In the genomic region with DNA sequence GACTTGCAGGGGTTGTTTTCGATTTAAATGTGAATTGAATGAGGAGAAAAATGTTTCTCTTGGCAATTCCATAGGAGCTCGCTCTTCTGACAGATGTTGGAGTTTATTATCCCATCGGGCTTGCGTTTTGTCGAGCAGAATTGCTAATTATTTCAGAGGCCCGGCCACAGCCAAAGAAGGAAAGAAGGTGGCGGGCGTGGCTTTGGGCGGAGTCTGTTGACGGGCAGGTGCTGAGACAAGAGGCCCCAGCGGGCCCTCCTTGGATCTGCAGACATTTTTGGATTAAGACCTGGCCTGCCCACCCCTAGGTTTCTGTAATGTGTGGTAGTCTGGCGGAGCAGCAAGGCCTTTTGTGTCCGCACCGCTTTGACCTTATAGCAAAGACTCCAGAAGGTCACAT, we compare ENCODE assay signal across 8 mouse cellular contexts. TPM values are rescaled to one million over a fixed set of nuclear protein-coding genes. Genes with fewer than 3 reads are reported as not detected.
DNase-seq lines count a peak whose midpoint lies in the region; ATAC-seq and TF ChIP-seq lines count a peak whose summit lies in the region.

No protein-coding gene starts in this region.

- no peaks in the 10 kb centered on the region; the same call in 1 of the 2 replicates for H3K4me1 ChIP-seq in intestine, embryonic 14.5 days (replicated peaks; ENCODE audit: control insufficient read depth, insufficient read depth, low read length)
- H3K4me1 ChIP-seq in intestine, embryonic 16.5 days (ENCODE audit: control insufficient read depth, insufficient read depth, low read length), result no peaks in the 10 kb centered on the region
- H3K4me1 ChIP-seq in hindbrain, embryonic 13.5 days (replicated peaks), result peaks cover 63% of the 10 kb centered on the region
- peaks cover 38% of the 10 kb centered on the region for H3K4me1 ChIP-seq in midbrain, embryonic 15.5 days

- no peak overlapping the region for H3K9ac ChIP-seq in intestine, embryonic 14.5 days (ENCODE audit: low read length)
- H3K9ac ChIP-seq in intestine, embryonic 16.5 days (ENCODE audit: low read depth, low read length), result no peak overlapping the region
- peak overlapping the region; percentile 35; the same call in 1 of the 2 replicates for H3K9ac ChIP-seq in hindbrain, embryonic 13.5 days
- H3K9ac ChIP-seq in midbrain, embryonic 15.5 days, result peak overlapping the region; percentile 25; the same call in 1 of the 2 replicates

- no peak overlapping the region for H3K27ac ChIP-seq in intestine, embryonic 14.5 days (ENCODE audit: low read depth)
- H3K27ac ChIP-seq in intestine, embryonic 16.5 days (ENCODE audit: low read length), result no peak overlapping the region
- peak overlapping the region; percentile 91 for H3K27ac ChIP-seq in hindbrain, embryonic 13.5 days
- H3K27ac ChIP-seq in midbrain, embryonic 15.5 days, result peak overlapping the region; percentile 75

- peak overlapping the region; percentile 9; the same call in 1 of the 2 replicates for H3K4me2 ChIP-seq in intestine, embryonic 14.5 days (ENCODE audit: low read length)
- H3K4me2 ChIP-seq in intestine, embryonic 16.5 days (ENCODE audit: low read depth, low read length), result no peak overlapping the region
- H3K4me2 ChIP-seq in hindbrain, embryonic 13.5 days, result peak overlapping the region; percentile 31
- H3K4me2 ChIP-seq in midbrain, embryonic 15.5 days, result peak overlapping the region; percentile 17

- no peak for ATAC-seq in intestine, embryonic 14.5 days (replicated peaks; ENCODE audit: low FRiP score, low TSS enrichment, low read depth)
- no peak for ATAC-seq in intestine, embryonic 16.5 days
- ATAC-seq in hindbrain, embryonic 13.5 days (ENCODE audit: low FRiP score), result no peak
- ATAC-seq in midbrain, embryonic 15.5 days (replicated peaks), result no peak
- no peak for ATAC-seq in activated CD4-positive, CD25-positive, alpha-beta regulatory T cell, adult 4 months

- no peaks in the 10 kb centered on the region for H3K36me3 ChIP-seq in intestine, embryonic 14.5 days (ENCODE audit: control insufficient read depth, insufficient read depth, low read length)
- H3K36me3 ChIP-seq in intestine, embryonic 16.5 days (ENCODE audit: control insufficient read depth, insufficient read depth, low read length), result no peaks in the 10 kb centered on the region
- no peaks in the 10 kb centered on the region for H3K36me3 ChIP-seq in hindbrain, embryonic 13.5 days
- no peaks in the 10 kb centered on the region for H3K36me3 ChIP-seq in midbrain, embryonic 15.5 days (replicated peaks)

- DNase-seq in intestine, embryonic 14.5 days (ENCODE audit: low spot score), result no peak
- DNase-seq in brain, embryonic 14.5 days (ENCODE audit: low read depth), result peak; percentile 81
- DNase-seq in spleen, postnatal 36 days (ENCODE audit: low spot score in 2 of 2), result no peak
- DNase-seq in cerebellum, adult 8-10 months, result no peak

- H3K9me3 ChIP-seq in intestine, embryonic 14.5 days (ENCODE audit: control insufficient read depth, low read length), result no peaks in the 10 kb centered on the region
- H3K9me3 ChIP-seq in intestine, embryonic 16.5 days (ENCODE audit: control insufficient read depth, low read length), result no peaks in the 10 kb centered on the region
- no peaks in the 10 kb centered on the region for H3K9me3 ChIP-seq in hindbrain, embryonic 13.5 days
- no peaks in the 10 kb centered on the region for H3K9me3 ChIP-seq in midbrain, embryonic 15.5 days

- no peak for TF ChIP-seq CTCF in brain, embryonic 14.5 days (IDR thresholded peaks at IDR 0.05; ENCODE audit: borderline replicate concordance, extremely low read depth, insufficient read depth, insufficient read length)

- 11% methylated on average over 14 of the region's 14 CpGs for WGBS in intestine, embryonic 14.5 days
- WGBS in intestine, embryonic 16.5 days, result 16% methylated on average over 14 of the region's 14 CpGs
- whole genome bisulfite sequencing in hindbrain, embryonic 13.5 days, result 9% methylated on average over 14 of the region's 14 CpGs
- 12% methylated on average over 14 of the region's 14 CpGs for WGBS in midbrain, embryonic 15.5 days

- TF ChIP-seq POLR2A in brain, embryonic 14.5 days (IDR thresholded peaks at IDR 0.05; ENCODE audit: borderline replicate concordance, extremely low read depth, insufficient read depth, insufficient read length, poor library complexity, severe bottlenecking), result no peak

- H3K4me3 ChIP-seq in intestine, embryonic 14.5 days (ENCODE audit: low read depth, low read length), result no peak overlapping the region
- no peak overlapping the region for H3K4me3 ChIP-seq in intestine, embryonic 16.5 days (ENCODE audit: low read length)
- no peak overlapping the region for H3K4me3 ChIP-seq in hindbrain, embryonic 13.5 days
- H3K4me3 ChIP-seq in midbrain, embryonic 15.5 days, result no peak overlapping the region

- H3K27me3 ChIP-seq in intestine, embryonic 14.5 days (replicated peaks; ENCODE audit: control insufficient read depth, insufficient read depth, low read length), result peaks cover 4% of the 10 kb centered on the region; the same call in 1 of the 2 replicates
- no peaks in the 10 kb centered on the region for H3K27me3 ChIP-seq in intestine, embryonic 16.5 days (replicated peaks; ENCODE audit: control insufficient read depth, insufficient read depth, low read length)
- no peaks in the 10 kb centered on the region for H3K27me3 ChIP-seq in hindbrain, embryonic 13.5 days
- no peaks in the 10 kb centered on the region for H3K27me3 ChIP-seq in midbrain, embryonic 15.5 days (replicated peaks)

RNA-seq across cellular contexts. Expression of a gene that starts 54.2 kb away (rescaled TPM):
- polyA plus RNA-seq in intestine, embryonic 14.5 days (2014; fragmentation: Nextera tagmentation; extraction: Ambion mirVana), result 46.7 and 47.6 TPM in 2 replicates
- polyA plus RNA-seq in intestine, embryonic 16.5 days (2015; fragmentation: Nextera tagmentation; extraction: Ambion mirVana), result 39.4 and 40.6 TPM in 2 replicates
- polyA plus RNA-seq in brain, embryonic 14.5 days (2012; rRNA removed), result 37.3 and 42.1 TPM in 2 replicates
- 44.7 and 46.0 TPM in 2 replicates for polyA plus RNA-seq in hindbrain, embryonic 13.5 days (2015; fragmentation: Nextera tagmentation; extraction: Ambion mirVana)
- 48.0 and 50.5 TPM in 2 replicates for polyA plus RNA-seq in midbrain, embryonic 15.5 days (2015; fragmentation: Nextera tagmentation; extraction: Ambion mirVana)
- 10 to 100 TPM; 19.3 to 24.9 TPM for polyA plus RNA-seq in activated CD4-positive, CD25-positive, alpha-beta regulatory T cell, adult 4 months (2017; shearing (Covaris generic))

Comparison
In these comparisons a context has a peak if more than half of its experiments do, and no peak if none do; other contexts are left out.
1. H3K27ac ChIP-seq: peak in hindbrain, embryonic 13.5 days (single experiment) and midbrain, embryonic 15.5 days (single experiment); none in intestine, embryonic 14.5 days (single experiment) and intestine, embryonic 16.5 days (single experiment).
2. H3K9ac ChIP-seq: peak in hindbrain, embryonic 13.5 days (single experiment) and midbrain, embryonic 15.5 days (single experiment); none in intestine, embryonic 14.5 days (single experiment) and intestine, embryonic 16.5 days (single experiment).